In the genomic region with DNA sequence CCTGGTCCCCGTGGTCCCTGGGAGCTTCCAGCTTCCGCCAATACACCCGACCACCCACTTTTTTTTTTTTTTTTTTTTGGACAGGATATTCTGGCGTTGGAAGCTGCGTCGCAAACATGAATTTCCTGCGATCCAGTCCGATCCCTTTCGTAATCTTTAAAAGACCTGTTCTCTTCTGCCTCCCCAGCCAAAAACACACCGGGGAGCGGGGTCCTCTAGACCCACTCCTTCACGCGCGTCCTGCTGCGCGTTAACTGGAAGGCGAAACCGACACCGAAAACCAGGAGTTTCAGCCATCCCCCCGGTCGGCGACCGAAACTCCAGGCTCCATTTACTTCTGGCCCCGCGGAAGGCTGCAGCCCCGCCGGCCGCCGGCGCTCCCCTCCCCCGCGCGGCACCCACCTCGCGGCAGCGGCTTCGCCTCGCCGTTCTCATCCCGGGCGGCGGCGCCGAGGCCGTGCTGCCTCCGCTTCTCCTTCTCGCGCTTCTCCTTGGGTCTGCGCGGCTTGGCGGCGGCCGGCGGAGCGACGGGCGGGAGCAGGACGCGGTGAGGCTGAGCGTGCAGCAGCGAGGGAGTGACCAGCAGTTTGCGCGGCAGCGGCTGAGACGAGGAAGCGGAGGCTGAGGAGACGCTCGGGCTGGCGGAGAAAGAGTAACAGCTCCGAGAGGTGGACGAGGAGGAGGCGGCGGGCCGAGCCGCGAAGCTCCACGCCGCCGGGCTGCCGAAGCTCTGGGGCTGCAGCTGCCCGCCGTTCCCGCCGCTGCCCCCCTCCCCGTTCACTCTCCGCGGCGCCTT, we compare ENCODE assay signal across 8 mouse cellular contexts. TPM values are rescaled to one million over a fixed set of nuclear protein-coding genes. Genes with fewer than 3 reads are reported as not detected.
A peak's percentile ranks its signal among the peaks of the same experiment; 100 is the strongest.
DNase-seq lines count a peak whose midpoint lies in the region; ATAC-seq lines count a peak whose summit lies in the region.

No protein-coding gene starts in this region.

- peak; percentile 75 for ATAC-seq in intestine, embryonic 16.5 days
- ATAC-seq in liver, embryonic 12.5 days, result peak; percentile 65
- peak; percentile 6; the same call in 1 of the 2 replicates for ATAC-seq in monocyte, adult 5-6 weeks (replicated peaks; ENCODE audit: insufficient number of reproducible peaks, low FRiP score, low TSS enrichment, poor library complexity, severe bottlenecking)

- peak; percentile 52 for DNase-seq in layer of hippocampus, adult 11-12 months (ENCODE audit: low spot score)
- no peak for DNase-seq in layer of hippocampus, postnatal 36 days
- DNase-seq in embryo, embryonic 11 days, result peak; percentile 69
- peak; percentile 33 to 69 for DNase-seq in gastrocnemius, postnatal 4 days (ENCODE audit: low spot score in 2 of 2)
- DNase-seq in splenic B cell, adult 2 months (ENCODE audit: low read depth, low spot score), result peak; percentile 60

- no peaks in the 10 kb centered on the region for H3K27me3 ChIP-seq in intestine, embryonic 16.5 days (replicated peaks; ENCODE audit: control insufficient read depth, insufficient read depth, low read length)
- no peaks in the 10 kb centered on the region for H3K27me3 ChIP-seq in liver, embryonic 12.5 days (replicated peaks)
- no peaks in the 10 kb centered on the region for H3K27me3 ChIP-seq in splenic B cell, adult 2 months (ENCODE audit: control insufficient read depth, insufficient read depth, low read length, poor library complexity, severe bottlenecking)

- no peaks in the 10 kb centered on the region for H3K36me3 ChIP-seq in intestine, embryonic 16.5 days (ENCODE audit: control insufficient read depth, insufficient read depth, low read length)
- H3K36me3 ChIP-seq in liver, embryonic 12.5 days, result peaks cover 12% of the 10 kb centered on the region
- H3K36me3 ChIP-seq in splenic B cell, adult 2 months (ENCODE audit: control insufficient read depth, insufficient read depth, low read length, poor library complexity, severe bottlenecking), result no peaks in the 10 kb centered on the region

- under 1% methylated on average over 85 of the region's 88 CpGs for WGBS in intestine, embryonic 16.5 days
- 1% methylated on average over 77 of the region's 88 CpGs for WGBS in liver, embryonic 12.5 days (ENCODE audit: insufficient replicate concordance)

- peak overlapping the region; percentile 98 for H3K27ac ChIP-seq in intestine, embryonic 16.5 days (ENCODE audit: low read length)
- H3K27ac ChIP-seq in liver, embryonic 12.5 days, result peak overlapping the region; percentile 97

- H3K9me3 ChIP-seq in intestine, embryonic 16.5 days (ENCODE audit: control insufficient read depth, low read length), result no peaks in the 10 kb centered on the region
- no peaks in the 10 kb centered on the region for H3K9me3 ChIP-seq in liver, embryonic 12.5 days (replicated peaks)

- peak overlapping the region; percentile 99 for H3K9ac ChIP-seq in intestine, embryonic 16.5 days (ENCODE audit: low read depth, low read length)
- peak overlapping the region; percentile 99 for H3K9ac ChIP-seq in liver, embryonic 12.5 days

- peaks cover 11% of the 10 kb centered on the region for H3K4me1 ChIP-seq in intestine, embryonic 16.5 days (ENCODE audit: control insufficient read depth, insufficient read depth, low read length)
- H3K4me1 ChIP-seq in liver, embryonic 12.5 days, result peaks cover 76% of the 10 kb centered on the region

- H3K4me2 ChIP-seq in intestine, embryonic 16.5 days (ENCODE audit: low read depth, low read length), result peak overlapping the region; percentile 66
- H3K4me2 ChIP-seq in liver, embryonic 12.5 days, result peak overlapping the region; percentile 78

- H3K4me3 ChIP-seq in intestine, embryonic 16.5 days (ENCODE audit: low read length), result peak overlapping the region; percentile 97
- H3K4me3 ChIP-seq in liver, embryonic 12.5 days, result peak overlapping the region; percentile 99

RNA-seq across cellular contexts. Expression of a gene that starts 5.1 kb away (rescaled TPM):
- 10 to 100 TPM; 19.9 to 21.1 TPM for total RNA-seq in layer of hippocampus, postnatal 36 days (2021)
- total RNA-seq in gastrocnemius, postnatal 4 days (2021), result 10 to 100 TPM; 12.5 to 14.0 TPM
- 3.0 and 3.2 TPM in 2 replicates for polyA plus RNA-seq in intestine, embryonic 16.5 days (2015; fragmentation: Nextera tagmentation; extraction: Ambion mirVana)
- 6.4 and 6.6 TPM in 2 replicates for polyA plus RNA-seq in liver, embryonic 12.5 days (2016; fragmentation: Nextera tagmentation; extraction: Ambion mirVana)
- total RNA-seq in monocyte, adult 5-6 weeks (2017), result 46.5 to 65.5 TPM (median 51.9 TPM) in 3 replicates

Comparison
In these comparisons a context has a peak if more than half of its experiments do, and no peak if none do; other contexts are left out.
1. DNase-seq: peak in layer of hippocampus, adult 11-12 months (single experiment), embryo, embryonic 11 days (single experiment), gastrocnemius, postnatal 4 days (2 of 2) and splenic B cell, adult 2 months (single experiment); none in layer of hippocampus, postnatal 36 days (0 of 2).
2. ATAC-seq: peak in every context shown above with its lines; median percentile 75 in intestine, embryonic 16.5 days; 65 in liver, embryonic 12.5 days; 6 in monocyte, adult 5-6 weeks.